Mouse (Mus musculus): ENCODE results near the gene Gdi2.

Gene Gdi2

DNA sequence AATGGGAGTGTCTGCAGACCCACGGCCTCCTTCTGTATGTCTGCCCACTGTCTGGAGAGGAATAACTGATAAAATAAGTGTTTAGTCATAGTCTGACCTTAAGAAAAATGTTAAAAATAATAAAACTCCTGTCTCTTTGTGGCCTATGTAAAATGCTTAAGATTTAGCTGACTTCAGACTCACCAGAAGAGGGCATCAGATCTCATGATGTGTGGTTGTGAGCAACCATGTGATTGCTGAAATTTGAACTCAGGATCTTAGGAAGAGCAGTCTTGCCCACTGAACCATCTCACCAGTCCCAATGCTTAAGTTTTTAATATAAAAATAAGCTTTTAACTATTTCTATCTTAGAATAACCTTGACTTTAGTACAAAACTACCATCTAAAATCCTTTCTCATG, 25.3 kb downstream of the Gdi2 start:
- DNase-seq: no peak

DNA sequence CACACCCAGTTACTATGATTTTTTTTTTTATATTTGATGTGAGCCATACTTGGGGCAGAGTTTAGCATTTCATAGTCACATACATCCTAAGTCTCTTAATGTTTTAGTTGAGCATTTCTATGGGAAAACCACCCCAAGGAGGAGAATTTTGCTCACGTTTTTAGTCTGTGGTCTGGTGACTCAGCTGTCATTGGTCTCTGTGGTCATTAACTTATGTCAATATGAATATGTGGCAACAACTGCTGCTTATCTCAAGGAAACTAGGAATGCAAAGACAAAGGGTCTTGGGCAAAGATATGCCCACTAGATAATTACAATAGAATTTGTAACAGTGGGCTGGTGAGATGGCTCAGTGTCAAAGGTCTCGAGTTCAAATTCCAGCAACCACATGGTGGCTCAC, 26.1 kb downstream of the Gdi2 start:
- no peak for DNase-seq

DNA sequence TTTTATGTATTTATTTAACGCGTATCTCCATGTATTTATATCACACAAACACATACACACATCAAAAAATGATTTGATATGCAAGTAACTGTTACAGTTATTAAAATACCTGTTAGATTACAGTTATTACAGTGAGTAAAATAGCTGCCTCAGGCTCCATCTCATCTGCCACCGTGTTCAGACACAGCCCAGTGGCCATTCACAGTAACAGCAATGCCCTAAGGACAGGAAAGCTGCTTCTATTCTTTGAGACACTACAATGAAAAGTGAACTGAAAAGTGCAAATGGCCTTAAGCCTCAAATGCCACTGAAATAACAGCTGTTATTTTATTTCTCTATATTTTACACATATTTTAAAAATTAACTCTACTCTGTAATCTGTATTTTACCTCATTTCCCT, 52.9 kb downstream of the Gdi2 start:
- DNase-seq: peak; percentile 4

DNA sequence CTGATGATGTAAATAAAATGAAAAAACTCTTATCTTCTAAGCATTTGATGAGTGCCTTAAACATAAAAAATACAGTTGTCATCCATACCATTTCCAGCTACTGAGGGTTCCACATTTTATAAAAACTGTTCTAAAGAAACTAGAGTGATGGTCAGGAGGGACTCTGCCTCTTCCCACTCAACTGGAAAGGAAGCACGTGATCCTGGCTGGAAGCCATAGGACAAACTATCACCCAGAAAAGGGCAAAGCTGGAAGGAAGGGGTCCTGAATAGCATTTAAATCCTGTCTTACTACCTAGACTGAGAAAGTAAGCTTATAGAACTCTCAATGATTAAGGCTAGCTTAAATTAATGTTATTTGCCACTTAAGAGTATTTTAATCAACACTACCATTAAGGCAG, 56.4 kb downstream of the Gdi2 start:
- no peak for DNase-seq

DNA sequence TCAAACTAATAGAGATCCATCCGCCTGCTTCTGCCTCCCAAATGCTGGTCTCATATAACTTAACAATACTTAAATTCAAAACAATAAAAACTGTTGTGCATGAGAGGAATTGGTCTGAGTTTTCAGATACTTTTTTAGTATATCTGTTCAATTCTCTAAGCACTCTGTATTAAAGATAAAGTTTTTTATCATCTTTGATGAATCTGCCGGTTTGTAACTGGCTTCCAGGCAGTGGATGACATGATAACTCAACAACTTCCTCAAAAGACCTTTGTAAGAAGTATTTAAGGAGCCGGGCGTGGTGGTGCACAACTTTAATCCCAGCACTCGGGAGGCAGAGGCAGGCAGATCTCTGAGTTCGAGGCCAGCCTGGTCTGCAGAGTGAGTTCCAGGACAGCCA, 58.4 kb downstream of the Gdi2 start:
- no peak for DNase-seq

DNA sequence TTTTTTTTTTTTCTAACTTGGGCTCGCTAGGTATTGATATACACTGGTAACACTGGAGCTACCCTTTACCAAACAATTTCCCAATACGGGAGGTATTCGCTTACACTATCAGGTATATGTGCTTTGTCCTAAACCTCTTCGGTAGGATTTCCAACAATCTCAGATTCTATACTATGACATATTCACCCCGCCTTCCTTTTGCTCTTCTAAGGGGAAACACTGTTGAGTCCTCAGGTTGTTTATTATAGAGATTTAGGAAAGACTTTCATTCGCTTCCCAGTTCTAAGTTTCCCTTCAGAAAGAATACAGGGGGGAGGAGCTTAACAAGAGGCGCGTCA, 71.9 kb downstream of the Gdi2 start:
- no peak for DNase-seq

DNA sequence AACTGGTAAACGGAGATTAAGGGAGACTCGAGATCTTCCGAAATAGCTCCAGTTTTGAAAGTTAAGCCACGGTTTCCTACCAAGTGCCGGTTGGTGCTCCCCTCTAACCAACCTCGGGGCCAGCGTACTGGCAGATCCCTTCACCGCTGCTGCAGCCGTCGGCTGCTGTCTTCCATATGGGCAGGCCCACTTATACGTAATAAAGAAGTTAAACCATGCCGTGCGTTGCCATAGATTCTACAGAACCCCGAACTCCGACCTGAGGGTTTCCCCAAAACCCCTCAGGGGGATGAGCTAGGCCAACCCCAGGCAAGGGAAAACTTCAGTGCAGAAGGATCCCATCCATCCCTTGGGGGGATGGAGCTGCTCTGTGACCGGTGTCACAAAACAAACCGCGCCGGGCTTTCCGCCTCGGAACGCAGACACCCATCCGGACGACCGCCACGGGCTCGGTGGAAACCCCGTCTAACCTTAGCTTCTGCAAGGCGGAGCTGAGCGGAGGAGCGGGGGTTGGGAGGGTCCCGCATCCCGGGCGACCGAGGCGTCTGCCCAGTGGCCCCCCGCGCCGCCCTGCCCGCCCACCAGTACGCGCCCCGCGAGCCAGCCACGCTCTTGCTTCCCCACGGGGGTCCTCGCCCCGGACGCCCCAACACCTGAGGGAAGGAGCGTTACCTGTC, 72.4 kb downstream of the Gdi2 start:
- peak; percentile 59 for DNase-seq

DNA sequence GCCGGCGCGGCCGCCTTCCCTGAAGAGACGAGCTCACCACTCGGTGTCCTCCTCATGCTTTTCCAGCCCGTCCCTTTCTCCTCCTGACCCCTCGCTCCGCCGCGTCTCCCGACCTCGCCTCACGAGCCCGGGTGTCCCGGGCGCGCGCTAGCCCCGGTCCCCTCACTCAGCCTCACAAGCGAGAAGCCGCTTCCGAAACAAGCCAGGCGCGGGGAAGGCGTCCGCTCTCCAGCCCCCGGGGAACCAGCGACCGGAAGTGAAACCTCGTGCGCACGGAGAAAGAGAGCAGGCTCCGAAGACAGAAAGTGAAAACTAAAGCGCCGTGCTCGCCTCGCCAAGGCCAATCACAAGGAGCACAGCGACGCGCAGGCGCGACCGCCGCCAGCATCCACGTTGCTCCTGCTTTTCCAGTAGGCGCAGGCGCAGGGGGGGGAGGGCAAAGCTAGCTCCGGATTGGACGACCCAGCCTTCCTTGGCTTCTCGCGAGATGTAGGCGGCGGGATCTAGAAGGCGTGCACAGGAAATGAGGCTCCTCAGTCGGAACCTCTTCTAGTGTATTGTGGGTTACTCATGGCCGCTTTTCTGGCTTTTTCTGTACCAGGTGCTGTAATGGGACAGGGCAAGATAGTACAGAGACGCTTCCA, 73.1 kb downstream of the Gdi2 start, which contains the start of gene Fam208b:
Fam208b (minus strand) TSS at position 314 of the 644 bp plus-strand sequence.
- DNase-seq: peak; percentile 100
